Mouse (Mus musculus): ENCODE data around the gene Ptprs.

The Ptprs gene

DNA sequence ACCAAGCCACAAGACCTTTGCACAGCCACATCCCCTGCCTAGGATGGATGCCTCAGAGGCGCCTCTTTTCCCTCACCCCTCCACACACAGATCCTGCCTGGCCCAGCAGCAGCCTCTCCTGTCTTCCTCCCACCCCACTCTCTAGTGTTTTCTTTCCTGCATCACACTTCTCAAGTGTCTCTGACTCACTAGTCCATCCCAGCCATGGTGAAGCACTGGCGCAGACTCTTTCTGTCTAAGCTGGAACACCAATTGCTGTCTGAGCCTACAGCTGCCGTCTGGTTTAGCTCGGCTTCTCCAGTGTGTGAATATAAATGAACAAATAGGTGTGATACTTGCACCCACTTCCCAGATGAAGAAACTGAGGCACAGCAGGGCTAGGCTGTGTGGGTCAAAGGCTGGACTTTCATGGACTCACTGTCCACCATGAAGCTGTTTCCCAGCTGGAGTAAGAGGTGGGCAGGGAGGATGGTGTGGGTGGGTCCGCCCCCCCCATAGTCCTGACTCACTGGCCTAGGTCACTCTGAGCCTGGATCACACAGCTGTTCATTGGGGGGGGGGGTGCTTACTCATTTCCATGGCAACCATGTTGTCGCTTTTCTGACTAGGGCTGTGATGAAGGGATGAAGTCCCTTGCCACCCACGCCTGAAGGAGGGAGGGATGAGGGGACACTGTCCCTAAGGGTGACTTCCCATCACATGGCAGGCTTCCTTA is 14.3 kb upstream of the Ptprs start:
- no peak for DNase-seq (ENCODE audit: low spot score)

DNA sequence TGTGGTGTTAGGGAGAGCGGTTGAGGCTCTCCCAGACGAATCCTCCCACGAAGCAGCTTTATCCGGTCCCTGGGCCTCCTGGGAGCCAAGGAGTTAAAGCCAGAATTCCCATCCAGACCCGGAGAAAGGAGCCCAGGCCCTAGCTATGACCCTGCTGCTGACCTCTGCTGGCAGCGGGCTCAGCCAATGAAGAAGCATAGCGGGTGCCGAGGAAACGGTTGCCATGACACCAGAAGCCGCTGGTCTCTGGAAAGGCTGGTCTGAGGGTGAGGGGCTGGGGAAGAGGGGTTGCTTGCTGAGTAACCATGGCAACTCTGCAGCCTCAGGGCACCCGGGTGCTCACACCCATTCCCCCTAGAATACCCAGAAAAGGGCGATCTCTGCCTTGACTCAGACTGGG is 11.7 kb upstream of the Ptprs start:
- peak; percentile 45 for DNase-seq (ENCODE audit: low spot score)

DNA sequence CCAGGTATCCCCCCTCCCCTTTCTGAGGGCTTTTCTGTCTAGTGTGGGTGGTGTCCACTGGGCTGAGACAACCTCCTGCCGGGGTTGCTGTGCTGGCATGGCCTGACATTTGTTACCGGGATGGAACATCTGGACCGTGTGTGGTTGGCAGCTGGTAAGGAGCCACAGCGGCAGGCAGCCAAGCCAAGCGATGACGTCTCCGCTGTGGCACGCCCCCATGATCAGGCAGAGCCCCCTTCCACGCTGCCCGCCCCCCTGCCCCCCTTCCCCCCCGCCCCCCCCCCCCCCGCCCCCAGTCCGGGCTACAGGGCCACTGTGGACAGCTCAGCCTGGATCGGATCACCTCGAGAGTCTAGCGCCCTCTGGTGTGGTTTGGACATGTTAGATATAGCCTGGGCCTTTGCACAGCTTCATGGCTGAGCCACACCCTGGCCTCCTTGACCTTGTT is 11.2 kb upstream of the Ptprs start:
- peak; percentile 78 for DNase-seq (ENCODE audit: low spot score)

DNA sequence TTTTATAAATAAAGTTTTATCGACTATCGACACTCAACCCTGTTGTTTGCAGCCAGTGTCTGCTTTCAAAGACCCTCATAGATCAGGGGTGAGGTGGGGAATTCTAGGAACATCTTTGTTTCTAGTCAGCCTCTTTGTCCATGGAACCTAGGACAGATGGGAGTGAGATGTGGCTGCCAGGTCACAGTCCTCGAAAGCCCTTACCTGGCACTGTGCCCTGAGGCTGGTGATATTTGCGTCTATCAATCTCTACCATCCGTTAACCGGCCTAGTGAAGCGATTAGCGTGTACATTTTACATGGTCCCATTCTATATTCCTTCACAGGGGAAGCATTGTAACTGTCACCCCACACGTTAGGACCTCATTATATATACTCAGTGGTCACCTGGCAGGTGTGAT is 9.6 kb upstream of the Ptprs start:
- DNase-seq (ENCODE audit: low spot score) = peak; percentile 47

DNA sequence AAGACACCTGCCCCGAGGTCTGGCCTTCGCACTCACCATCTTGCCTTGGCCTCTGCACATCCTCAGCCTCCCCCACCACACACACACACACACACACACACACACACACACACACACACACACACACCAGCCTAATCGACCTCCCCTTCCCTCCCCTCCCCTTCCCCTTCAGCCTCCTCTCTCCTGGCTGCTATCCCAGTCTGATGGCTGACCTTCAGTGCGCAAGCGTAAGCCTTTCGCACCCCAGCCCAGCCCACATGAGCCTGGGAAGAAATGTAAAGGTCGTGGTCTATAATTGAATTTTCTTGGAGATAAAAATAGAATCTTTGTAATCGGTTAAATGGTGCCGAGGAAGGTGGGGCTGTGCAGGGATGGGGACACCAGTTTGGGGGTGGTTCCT is 8.8 kb upstream of the Ptprs start:
- no peak for DNase-seq (ENCODE audit: low spot score)

DNA sequence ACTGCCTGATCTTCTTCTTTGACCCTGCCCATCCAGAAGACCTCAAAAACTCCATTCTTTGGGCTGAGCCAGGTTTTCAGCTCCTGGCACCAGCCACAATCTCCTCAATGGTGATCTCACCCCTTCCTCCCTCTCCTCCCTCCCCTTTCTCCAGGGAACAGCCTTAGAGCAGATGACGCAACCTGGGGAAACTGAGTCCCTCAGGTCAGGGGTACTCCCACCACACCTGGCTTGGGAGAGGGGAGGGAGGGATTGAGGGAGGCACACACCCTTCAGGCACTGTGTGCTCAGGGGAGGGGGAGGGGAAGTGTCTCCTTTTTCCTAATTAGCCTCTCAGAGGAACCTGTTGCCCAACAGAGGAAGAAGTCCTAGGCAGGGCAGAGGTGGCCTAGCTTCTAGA is 6.4 kb upstream of the Ptprs start:
- DNase-seq (ENCODE audit: low spot score) = no peak

DNA sequence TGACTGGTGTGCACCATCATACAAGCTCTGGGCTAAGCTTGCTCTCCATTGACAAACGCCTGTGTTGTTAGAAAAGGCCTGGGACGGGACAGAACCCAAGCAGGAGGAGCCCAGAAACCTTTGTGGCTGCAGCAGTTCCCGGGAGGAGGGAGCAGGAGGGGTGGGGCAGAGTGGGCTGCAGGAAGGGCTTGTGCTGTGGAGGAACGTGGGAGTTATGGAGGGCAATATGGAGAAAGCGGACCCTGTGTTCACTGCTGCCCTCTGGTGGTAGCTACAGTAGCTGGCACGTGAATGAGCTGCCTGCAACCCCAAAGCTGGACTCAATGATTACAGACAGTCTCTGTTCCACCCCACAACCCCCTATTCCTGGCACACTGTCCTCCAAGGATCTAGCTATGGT is 3.1 kb upstream of the Ptprs start:
- DNase-seq (ENCODE audit: low spot score) = peak; percentile 77

DNA sequence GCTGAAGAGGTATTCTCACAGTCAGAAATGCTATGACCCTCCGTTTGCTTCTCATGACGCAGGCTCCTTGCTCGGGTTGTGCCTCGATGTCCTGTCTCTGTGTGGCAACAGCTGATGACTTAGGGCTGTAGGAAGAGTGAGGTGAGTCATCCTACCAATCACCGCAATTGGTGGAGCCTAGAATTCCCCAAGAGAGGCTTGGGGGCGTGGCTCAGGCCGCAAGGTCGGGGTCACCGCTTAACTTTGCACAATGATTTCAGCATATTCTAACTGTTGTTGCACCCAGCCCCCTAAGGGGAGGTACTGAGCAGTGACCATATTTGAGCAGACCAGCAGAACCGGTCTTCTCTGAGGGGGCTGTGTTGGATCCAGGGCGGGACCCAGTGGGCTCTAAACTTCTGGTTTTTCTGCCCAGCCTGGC is 1.9 kb upstream of the Ptprs start:
- DNase-seq (ENCODE audit: low spot score) = no peak

DNA sequence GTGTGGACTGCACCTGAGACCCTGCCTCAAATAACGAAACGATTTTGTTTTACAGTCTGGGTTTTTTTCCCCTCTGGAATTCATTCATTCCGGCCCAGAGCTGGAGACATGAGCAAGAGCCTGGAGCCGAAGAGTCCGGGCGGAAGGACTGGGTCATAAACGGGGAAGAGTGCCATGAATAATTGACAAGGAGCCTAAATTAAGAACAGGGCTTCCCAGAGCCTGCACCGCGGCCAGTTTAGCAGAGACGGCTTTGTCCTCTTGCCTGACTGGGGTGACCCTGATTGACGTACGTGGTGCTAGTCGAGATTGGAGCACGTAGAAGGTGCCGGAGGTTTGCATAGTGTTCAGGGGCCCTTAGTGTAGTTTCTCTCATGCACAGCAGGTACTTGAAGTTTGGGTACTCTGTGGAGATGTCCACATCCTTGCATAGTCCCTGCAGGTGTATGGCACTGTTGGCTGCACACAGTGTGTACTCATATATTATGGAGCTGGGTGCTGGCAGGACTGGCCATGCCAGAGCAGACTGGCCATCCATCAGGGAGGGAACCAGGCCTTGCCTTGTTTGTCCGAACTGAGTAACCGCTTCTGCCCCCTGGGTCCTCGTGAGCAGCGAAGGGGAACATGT is 1.0 kb upstream of the Ptprs start:
- DNase-seq (ENCODE audit: low spot score) = no peak

DNA sequence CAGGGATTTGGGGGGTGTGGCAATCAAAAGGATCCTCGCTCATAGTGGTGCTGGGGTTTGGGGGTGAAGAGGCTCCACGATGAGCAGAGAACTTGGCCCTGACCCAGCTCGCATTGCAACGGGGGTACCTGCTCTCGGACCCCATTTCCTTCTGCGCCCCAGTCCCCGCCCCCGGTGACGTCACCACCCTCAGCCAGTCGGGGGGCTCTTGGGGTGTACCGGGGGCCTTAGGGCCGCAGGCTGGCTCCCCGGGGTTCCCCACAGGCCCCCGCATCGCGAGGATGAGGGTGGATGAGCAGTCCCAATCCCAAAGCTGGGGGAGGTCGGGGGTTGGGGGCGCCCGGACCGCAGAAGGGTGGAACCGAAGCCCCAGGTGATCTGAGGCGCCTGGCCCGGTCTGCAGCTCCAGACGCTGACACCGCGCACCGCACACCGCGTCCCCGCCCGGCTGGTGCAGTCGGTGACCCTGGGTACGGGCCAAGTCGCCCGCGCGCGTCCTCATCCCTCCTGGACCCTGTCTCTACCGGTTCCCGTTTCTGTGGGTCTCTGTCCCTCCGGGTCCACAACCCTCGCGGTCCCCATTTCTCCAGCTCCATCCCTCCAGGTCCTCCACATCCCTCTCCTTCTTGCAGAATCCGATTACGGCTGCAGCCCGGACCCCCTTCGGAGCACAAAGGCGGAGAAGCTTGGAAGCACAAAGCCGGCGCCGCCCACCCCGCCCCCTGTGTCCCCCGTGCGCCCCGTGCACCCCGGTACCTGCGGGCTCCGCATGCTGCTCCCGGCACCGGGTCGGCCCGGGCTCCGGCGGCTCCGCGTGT is 490 bp downstream of the Ptprs start:
- peak; percentile 83 for DNase-seq (ENCODE audit: low spot score)

DNA sequence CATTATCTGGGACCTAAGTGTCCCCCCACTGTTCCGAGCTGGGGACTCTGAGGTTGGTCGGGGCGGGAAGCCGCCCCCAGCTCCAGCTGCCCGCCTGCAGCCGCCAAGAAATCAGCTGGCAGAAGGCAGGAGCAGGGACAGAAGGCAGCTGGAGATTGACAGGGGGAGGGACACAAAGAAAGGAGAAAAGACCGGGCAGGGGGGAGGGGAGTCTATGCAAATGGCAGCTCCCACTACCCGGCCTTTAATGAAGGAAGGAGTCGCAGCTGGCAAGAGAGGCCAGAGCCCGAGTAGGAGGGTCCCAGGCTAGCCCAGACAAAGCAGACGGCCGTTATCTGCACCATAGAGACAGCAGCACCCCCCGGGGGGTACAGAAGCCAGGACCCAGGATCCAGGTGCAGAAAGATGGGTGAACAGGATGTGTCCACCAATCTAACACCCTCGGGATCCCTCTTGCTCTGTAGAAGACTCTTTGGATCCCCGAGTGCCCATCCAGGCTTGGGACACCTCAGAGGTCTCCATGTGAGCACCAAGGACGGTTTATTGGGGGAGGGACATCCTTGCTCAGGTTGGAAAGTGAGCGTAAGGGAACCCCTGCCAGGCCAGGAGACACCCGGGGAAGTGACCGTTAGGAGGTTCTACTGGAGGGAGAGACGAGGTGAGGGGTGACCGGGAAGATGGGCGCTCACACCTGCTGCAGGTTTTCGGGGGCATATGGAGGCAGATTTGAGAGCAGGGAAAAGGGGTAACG is 1.3 kb downstream of the Ptprs start:
- peak; percentile 60 for DNase-seq (ENCODE audit: low spot score)

DNA sequence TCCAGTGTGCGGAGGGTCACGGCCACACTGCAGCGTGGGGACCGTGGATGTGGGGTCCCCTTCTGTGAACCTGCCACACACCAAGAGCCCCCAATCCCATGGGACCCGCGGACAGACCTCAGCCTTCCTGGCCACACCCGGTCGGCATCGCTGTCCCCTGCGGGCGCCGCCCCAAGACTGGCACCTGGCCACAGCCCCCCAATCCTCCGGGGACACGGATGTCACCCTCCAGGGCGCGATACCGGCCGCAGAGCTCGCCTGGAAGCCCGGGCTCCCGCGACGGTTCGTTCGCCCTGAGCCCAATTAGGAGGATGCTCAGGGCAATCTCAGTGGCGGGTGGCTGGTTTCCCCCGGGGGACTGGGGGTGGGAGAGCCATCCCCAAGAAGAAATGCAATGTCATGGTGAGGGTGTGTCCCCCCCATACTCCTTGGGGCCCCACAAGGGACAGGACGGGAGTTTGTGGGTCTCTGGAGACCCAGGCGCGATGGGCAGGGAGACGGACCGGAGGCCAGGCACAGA is 1.9 kb downstream of the Ptprs start:
- peak; percentile 63 for DNase-seq (ENCODE audit: low spot score)

DNA sequence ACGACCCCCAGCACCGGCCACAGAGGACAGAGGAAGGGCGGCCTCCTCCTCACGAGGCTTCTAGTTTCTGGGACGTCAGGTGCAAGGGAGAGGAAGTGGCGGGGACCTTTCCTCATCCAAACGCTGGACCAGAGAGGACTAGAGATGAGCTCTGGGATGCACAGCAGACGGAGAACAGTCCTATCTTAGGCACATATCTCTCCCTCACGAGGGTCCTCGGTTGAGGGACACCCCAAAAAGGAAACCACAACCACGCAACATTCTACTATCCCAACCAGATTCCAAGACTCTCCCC is 2.7 kb downstream of the Ptprs start:
- no peak for DNase-seq (ENCODE audit: low spot score)

DNA sequence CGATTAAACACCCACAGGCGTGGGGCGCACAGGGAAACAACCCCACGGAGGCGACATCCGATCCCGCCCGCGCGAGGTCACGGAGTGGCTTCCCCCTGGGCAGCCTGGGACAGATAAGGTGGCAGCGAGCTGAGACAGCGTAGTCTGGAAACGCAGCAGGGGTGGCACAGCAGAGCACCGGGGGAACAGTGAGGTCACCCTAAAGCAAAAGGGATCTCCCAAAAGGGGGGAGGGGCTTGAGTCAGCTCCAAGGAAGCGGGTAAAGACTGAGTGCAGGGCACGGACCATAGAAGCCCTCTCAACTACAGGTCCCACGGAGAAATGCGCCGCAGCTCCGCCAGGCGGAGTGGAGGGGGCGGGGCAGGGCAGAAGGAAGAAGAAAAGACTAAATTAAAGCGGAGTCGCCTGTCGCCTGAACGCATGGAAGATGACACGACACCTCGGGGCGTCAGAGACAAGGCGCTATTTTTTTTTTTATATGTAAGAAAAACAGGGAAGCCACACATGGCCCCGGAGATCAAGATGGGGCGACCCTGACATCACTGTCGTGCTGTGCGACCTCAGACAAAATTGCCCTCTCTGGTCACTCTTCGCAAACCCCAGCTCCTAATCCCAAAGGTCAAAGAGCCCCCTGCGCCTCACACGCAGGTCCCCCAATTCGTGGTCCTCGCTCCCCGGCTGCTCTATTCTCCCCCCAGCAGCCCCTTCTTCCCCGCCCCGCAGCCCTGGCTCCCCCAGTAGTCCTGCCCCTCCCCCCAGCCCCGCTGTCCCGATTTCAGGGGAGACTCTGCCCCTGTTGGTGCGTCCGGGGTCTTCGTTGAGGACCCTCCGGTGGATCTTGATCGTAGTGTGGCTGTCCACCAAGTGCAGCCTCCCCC is 3.3 kb downstream of the Ptprs start:
- DNase-seq (ENCODE audit: low spot score) = peak; percentile 84

DNA sequence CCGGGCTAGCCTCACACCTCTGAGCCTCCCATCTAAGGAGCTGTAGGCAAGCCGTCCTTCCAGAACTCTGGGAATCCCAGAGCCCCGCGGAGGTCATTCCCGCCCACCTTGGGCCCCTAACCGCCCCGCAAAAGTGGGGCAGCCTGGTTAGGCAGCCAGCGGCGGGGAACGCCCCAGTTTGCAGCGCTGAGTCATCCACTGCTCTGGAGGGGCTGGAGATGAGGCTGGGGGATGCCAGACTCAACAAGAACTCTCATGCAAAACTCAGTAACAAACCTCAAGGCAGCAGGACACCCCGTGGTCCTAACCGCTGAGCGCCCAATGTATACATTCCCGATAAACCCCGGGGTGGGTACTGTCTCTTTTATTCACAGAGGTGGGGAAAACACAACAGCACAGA is 4.2 kb downstream of the Ptprs start:
- no peak for DNase-seq (ENCODE audit: low spot score)

DNA sequence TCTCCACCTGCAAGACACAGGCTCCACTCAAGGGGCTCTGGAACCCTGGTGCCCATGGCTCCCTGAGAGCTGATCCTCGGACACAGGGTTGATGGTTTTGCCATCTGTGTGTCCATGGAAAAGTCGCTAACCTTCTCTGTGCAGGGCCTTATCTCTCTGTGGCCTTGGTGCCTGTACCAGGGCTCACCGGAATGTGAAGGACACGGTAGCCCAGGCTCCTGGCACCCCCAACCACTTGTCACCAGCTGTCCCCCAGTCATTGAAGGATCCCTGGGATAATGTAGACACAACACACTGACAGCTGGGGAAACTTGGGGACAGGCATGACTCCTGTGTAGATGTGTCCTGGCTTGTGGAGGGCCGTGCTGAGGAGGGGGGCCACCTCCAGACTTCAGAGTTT is 5.1 kb downstream of the Ptprs start:
- no peak for DNase-seq (ENCODE audit: low spot score)

DNA sequence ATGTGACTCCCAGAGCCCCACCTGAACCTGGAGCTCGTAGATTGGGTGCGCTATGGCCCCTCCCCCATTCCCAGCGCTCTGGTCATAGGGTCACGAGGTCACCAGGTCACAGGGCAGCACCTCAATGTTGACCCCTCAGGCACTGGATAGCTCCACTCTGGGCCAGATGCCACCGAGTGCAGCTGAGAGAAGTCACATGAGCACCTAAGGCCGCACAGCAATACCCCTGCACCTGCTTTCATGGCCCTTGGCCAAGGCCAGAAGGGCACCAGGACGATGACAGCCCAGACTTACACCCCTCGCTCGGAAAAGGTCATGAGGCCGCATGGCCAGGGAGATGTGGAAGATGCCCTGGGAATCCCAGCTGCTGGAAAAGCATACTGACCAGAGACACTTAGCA is 5.7 kb downstream of the Ptprs start:
- no peak for DNase-seq (ENCODE audit: low spot score)

DNA sequence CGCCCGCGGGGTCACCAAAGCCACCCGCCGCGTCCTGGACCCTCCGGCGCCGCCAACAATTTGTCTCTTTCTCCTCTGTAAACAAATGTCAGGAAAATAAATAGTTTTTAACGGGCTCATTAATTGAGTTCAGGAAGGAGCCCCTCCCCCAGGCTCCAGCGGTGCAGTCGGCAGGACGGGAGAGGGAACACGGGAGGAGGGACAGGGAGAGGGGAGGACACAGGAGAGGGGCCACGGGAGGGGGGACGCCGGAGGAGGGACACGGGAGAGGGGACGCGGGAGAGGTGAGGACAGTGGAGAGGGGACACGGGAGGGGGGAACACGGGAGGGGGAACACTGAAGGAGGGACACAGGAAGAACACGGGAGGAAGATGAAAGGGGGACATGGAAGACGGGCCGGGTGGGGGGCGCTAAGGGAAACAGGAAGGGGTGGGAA is 6.3 kb downstream of the Ptprs start:
- DNase-seq (ENCODE audit: low spot score) = peak; percentile 62

DNA sequence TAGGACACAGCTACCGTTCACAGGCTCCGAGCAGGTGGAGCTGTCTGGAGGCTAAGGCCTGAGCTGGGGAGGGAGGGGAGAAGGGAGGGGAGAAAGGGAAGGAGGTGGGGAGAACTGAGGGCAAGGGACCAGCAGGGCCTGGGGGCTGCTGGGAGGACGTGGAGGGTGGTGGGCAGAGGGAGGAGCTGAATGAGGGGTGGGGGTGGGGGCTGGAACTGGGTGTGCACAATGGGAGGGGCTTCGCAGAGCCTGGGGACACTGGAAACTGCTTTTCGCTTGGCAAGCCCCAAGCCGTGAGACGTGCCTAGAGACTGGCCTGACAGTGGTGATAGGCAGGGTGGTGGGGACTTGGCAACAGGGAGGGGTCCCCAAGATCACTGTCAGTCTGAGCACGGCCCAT is 7.0 kb downstream of the Ptprs start:
- no peak for DNase-seq (ENCODE audit: low spot score)

DNA sequence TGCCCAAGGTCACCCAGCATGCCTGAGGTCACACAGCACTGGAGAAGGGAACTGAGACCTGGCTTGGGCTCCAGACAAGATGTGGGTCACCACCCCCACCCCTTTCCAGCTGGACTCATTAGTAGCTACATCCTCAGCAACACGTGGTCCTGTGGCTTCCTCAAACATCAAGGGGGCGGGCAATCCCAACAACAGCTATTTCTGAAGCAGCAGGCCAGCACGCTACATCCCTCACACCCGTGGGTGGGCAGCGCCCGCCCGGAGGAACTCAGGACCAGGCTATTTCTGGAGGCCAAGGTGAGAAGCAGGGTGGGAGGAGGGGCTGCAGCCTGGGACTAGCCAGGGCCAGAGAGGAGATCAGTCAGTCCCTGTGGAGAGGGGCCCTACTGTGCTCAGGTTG is 7.4 kb downstream of the Ptprs start:
- DNase-seq (ENCODE audit: low spot score) = no peak

DNA sequence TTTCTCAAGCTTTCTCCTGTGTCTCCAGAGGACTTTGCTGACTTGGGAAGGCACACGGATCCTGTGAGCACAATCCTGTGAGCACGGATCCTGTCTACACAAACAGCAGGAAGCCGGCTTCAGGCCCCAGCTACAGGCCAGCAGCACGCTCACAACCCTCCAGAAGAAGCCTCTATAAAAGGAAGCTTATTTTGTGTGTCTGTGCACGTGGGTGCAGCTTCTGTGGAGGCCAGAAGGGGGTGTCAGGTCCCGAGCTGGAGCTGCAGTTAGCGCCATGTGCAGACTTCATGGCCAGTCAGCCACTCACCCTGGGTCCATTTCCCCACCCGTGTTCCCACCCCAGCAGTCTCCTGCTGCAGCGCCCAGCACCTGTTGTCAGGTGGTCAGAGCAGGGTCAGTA is 7.9 kb downstream of the Ptprs start:
- no peak for DNase-seq (ENCODE audit: low spot score)

All from testis, postnatal 10 days (tissue).